ENCODE assay signal across 16 mouse cellular contexts in genomic region chr15:93259933-93260332, GRCm38 (mm10).
"Had no signal": no experiment of that assay in that cellular context is flagged by ENCODE, and none has a peak within 500 bp of the region (broad histone marks: within the 10 kb centered on the region; RNA-seq: fewer than 3 reads in every experiment).

No protein-coding gene starts in this region.

- ATAC-seq: hindbrain, postnatal 0 days; intestine, embryonic 16.5 days; liver, embryonic 12.5 days had no signal

- DNase-seq: gastrocnemius, adult 2 months; gastrocnemius, postnatal 10 days; gastrocnemius, postnatal 25 days; heart, adult 18-20 months; heart, postnatal 14 days; heart, postnatal 36 days; kidney, adult 11 months; kidney, adult 2 months; kidney, adult 9 months; kidney, postnatal 14 days; kidney, postnatal 36 days; layer of hippocampus, adult 9-11 months; layer of hippocampus, postnatal 36 days had no signal
